Mouse (Mus musculus) spleen, adult 2 months (tissue): ENCODE results near the gene Nav2.

Experiments used
- CTCF ChIP-seq: fragments of 200-500 bp; IDR thresholded peaks from 2 replicates; pipeline ENCODE4 v1.5.1; 2011; ENCODE audit warnings: mild to moderate bottlenecking, inconsistent platforms; ENCODE audit not compliant: insufficient read depth, insufficient read length, insufficient replicate concordance; ENCODE audit errors: extremely low read depth
- POLR2A ChIP-seq: fragments of 200-500 bp; IDR thresholded peaks from 2 replicates; pipeline ENCODE4 v1.6.1; 2011; ENCODE audit warnings: low read depth, low read length, inconsistent platforms

- TF ChIP-seq POLR2A = no peak
- TF ChIP-seq CTCF = no peak
Observed at GRCm38 (mm10) chr7:49087154-49087553, 178.6 kb downstream of the Nav2 start.
